Mouse (Mus musculus) 3134 (cell line): Measurements from ENCODE around the gene Pde3b.
"Not testable (repeated sequence)": the region's sequence is repeated elsewhere in the genome, so short reads cannot be mapped to it uniquely, and the experiment has no call there.

ENCODE experiments used
- DNase-seq: peaks from one replicate; pipeline ENCODE4 v3.0.0-alpha.2; 2011; ENCODE audit warnings: low spot score; ENCODE audit not compliant: insufficient read length; ENCODE audit errors: extremely low read depth

Pde3b gene

DNA sequence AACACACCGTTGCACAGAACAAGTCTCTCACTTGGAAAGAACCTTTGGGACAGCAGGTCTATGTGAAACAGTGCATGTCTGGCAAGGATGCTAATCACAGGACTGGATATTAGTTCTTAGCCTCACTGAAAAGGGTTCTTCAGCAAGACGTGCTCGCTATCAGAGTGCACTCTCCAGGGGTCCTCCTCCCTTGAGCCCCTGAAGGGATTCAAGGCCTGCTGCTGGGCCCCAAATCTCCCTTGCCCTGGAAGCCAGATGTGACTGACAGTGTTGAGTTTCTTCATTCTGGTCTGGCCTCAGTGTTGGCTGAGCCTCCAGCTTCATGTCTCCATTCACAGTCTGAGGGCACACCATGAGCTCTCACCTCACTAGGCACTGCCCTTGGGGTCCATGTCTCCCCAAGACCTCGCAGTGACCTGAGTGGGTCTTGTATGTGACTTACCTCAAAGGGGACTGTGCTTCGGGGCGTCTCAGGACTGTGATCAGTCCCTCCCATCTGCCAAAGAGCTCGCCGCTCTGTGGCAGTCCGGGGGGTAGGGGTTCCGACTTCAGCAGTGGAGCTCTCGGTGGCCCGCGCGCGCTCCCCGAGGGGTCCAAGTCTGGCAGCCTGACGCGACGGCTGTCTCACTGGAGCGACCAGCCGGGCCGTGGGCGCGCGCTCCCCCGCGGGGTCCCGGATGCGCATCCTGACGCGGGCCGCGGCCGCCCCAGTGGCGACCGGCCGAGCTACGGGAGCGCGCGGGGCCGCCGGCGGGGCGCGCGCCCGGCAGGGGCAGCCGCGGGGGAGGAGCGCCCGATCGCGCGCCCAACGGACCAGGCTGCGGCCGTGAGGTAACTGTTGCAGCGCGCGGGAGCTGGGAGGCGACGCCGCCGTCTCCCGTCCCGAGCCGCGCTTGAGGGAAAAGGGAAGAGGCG, at the start of gene Pde3b:
TSS of gene Pde3b (plus strand) at position 861 of the 915 bp plus-strand sequence.
- no peak for DNase-seq

DNA sequence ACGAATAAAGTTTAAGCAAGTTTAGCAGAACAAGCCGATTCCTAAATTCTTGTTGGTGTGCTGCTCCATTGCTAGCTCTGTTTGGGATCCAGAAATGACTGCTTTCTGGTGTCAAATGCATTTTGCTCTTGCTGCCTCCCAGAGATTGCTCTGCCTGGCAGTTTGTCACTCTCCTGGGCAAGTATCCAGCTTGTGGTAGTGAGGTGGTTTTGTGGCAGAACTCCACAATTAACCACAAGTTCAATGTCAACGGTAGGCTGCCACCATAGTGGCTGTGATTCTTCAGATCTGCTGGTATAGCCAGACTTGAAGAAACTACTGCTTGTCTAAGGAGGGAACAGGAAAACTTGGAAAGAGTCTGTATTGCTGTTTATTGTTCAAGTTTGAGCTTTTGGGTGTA, 13.0 kb upstream of the Pde3b start:
- DNase-seq = peak; percentile 10

DNA sequence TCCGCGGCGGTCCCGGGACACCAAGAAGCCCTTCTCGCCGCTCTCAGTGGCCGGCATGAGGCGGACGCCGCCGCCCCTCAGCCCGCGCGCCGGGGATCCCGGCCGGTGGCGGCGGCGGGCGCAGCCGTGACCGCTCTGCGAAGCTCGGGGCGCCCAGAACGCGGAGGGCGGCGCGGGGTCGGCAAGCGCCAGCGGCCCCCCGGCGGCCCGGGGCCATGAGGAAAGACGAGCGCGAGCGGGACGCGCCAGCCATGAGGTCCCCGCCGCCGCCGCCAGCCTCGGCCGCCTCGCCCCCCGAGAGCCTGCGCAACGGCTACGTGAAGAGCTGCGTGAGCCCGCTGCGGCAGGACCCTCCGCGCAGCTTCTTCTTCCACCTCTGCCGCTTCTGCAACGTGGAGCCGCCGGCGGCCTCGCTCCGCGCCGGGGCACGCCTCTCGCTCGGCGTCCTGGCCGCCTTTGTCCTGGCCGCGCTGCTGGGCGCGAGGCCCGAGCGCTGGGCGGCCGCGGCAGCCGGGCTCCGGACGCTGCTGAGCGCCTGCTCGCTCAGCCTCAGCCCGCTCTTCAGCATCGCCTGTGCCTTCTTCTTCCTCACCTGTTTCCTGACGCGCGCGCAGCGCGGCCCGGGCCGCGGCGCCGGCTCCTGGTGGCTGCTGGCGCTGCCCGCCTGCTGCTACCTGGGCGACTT, 397 bp downstream of the Pde3b start:
- no peak for DNase-seq

DNA sequence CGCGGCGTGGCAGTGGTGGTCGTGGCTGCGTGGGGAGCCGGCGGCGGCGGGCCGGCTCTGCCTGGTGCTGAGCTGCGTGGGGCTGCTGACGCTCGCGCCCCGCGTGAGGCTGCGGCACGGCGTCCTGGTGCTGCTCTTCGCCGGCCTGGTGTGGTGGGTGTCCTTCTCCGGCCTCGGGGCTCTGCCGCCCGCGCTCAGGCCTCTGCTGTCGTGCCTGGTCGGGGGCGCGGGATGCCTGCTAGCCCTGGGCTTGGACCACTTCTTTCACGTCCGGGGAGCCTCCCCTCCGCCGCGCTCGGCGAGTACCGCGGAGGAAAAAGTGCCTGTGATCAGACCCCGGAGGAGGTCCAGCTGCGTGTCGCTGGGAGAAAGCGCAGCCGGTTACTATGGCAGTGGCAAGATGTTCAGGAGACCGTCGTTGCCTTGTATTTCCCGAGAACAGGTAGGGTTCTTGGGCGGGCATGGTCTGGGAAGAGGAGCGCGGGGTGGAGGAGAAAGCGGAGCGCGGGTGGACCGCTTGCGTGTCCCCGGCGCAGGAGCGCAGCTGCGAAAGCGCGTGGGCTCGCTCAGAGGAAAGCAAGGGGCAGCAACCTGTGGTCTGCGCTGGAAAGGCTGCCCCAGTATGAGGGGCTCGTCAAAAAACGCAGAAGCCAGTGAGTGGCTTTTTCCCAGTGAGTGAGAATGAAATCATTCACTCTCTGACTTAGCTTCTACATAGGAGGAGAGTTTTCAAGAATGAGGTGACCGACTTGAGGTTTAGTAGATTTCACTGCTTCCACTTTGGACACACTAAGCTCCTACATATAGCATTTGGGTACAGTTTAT, 1.2 kb downstream of the Pde3b start:
- peak; percentile 4 for DNase-seq

DNA sequence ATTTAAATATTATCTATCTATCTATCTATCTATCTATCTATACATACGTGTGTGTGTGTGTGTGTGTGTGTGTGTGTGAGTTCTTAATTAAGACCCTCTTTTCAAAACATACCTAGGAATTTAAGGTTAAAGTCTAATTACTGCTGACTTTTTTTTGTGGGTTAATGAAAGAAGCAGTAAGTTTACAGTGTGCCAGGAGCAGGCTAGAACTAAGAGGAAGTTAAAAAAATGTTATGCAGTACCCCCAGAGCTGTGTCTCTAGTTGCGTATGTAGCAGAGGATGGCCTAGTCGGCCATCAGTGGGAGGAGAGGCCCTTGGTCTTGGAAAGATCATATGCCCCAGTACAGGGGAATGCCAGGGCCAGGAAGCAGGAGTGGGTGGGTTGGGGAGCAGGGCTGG, 4.2 kb downstream of the Pde3b start:
- not testable (repeated sequence) for DNase-seq

DNA sequence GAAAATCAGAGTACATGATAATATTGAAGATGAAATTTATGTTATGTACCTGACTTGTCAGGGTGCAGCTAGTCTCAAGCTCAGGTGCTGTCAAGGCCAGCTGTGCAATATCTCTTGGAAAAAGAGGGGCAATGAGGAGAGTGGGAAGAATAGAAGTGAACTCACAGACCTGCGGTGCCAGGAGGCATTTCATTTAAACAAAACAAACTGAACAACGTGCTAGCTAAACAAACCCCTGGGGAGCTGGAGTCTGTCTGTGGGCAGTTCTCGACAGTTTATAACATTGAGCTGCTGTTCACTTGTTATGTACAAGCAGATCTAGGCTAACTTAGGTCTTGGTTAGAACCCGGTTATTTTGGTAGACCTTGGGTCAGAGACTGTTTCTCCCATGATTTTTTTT, 5.8 kb downstream of the Pde3b start:
- DNase-seq = no peak

DNA sequence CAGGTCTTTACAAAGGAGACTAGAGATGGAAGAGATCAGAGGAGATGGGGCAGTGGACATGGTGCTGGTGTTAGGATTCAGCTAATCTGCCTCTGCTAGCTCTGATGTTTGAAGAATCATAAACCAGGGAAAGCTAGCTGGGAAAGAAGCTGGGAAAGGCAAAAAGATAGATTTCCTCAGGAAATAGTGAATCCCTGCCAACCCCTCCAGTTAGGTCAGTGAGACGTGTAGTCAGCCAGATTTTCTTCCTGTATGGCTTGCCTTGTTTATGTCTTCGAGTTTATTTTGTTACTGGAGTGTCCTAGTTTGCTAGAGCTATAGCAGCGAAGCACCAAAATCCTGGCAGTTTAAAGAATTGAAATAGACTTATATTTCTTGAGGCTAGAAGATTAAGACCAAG, 7.1 kb downstream of the Pde3b start:
- no peak for DNase-seq

DNA sequence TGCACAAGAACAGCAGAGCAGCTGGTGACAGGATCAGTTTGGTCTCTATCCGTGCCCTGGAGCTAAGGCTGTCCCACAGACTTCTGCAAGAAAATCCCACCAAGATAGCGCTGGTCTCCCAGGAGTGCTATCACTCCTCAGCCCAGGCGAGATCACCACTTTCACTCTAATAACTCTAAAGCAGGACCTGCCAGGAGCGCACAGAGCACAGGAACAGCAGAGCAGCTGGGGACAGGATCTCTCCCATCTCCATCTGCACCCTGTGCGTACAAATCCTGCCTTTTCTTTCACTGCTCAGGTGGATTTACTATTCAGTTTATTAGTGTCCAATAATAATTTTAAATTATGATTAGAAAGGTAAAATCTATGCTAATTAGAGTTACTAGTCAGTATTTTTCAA, 14.7 kb downstream of the Pde3b start:
- no peak for DNase-seq

DNA sequence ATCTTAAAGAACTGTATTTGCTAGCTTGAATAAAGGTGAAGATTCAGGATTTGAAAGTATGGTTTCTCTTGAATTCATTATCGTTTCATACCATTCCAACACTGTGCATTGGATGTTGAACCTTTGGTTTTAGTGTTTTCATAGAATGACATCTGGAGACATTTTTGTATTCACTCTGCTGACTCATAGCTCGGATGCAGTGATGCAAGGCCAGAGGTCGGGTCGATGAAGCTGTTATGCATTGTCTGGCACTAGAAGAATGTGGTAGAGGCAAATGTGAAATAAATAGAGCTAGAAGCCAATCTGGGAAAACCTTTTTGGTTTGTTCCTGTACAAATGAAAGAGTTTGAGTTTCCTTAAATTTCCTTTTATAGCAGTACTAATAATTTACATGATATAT, 16.9 kb downstream of the Pde3b start:
- DNase-seq = no peak

DNA sequence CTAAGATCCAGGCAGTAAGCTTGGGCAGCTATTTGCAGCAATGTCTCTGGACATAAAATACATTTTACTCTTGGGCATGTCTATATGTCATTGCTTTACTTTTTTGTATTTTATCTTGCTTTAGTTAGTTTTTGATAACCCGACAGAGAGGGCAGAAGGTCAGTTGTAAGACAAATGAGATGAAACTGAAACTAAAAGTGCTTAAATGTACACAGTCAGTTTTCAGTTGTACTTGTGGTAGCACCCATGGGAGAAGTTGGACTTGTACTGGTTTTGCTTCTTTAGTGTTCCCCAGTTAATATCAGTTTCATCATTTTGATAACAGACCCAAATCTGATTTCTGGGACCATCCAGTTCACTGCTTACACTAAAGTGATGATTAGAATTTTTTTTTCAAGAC, 24.6 kb downstream of the Pde3b start:
- DNase-seq = no peak

DNA sequence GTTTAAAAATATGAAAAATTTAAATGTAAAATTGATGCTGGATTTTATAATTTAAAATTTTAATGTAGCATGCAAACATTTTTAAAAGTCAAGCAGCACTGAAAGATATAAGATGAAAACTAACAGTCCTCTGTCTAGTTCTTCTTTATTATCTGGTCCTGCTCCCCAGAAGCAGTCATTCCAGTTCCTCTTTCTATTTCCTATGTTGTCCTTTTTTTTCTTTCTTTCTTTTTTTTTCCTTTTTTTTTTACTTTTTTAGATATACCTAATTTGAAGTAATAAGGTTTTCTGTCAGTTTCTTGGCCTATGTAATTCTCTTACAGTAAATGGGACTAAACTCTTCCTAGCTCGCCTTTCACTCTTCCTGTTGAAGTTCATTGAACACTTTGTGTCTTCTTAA, 25.4 kb downstream of the Pde3b start:
- no peak for DNase-seq

DNA sequence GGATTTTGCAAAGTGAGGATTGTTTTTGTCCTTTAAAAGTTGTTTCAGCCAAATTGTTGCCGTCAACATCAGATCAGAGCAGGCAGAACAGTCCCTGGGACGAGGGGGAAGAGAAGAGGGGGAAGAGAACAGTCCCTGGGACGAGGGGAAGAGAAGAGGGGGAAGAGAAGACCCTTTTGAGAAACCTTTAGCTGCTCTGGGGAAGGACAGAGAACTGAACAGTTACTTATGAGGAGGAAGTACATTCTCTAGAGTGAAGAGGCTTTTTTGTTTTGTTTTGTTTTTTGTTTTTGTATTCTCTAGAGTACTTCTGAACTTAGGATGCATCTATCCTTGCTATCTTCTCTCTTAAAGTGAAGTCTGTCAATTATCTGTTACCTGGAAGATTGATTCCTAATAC, 37.8 kb downstream of the Pde3b start:
- no peak for DNase-seq

DNA sequence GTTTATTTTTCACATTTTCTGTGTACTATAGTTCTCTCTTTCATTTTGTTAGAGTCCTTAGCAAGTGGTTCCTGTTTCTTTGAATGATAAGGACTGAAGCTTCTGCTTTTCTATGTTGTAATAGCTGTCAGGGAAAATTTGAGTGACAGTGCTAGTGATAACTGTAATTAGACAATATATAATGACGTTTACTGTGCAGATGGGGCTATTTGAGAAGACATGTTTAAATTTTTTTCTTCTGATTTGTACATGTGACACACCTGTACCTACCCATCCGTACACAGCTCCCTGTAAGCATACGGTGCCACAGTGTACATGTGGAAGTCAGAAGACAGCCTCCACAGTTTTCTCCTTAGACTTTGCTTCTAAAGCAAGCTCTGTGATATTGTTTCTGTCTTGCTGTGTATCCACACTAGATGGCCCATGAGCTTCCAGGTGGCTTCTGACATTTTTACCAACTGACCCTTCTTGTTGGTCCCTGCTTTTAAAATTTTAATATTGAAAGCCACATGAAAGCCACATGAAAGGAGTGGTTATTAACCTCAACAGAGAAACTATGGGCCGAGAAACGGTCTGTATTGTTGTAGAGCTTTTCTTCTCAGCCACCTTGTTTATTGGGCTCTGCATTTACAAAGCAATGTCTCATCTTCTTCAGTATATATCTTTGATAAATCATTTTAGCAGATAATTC, 38.4 kb downstream of the Pde3b start:
- DNase-seq = no peak

DNA sequence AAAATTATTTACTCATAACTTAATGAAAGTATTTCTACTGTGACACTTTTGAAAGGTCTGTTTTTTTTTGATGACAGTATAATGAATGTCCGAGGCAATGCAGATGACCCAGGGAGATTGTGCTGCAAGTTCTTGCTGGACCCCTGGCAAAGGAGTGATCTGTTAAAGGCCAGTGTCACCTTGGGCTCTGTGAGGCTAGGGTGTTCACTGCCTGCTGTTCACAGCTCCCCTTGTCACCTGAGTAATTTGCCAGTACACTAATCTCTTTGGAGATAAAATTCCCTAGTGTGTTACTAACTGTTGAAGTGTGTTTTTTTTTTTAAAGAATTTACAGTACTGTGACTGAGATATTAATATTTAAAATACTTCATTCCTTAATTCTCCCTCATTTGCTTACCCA, 39.8 kb downstream of the Pde3b start:
- no peak for DNase-seq

DNA sequence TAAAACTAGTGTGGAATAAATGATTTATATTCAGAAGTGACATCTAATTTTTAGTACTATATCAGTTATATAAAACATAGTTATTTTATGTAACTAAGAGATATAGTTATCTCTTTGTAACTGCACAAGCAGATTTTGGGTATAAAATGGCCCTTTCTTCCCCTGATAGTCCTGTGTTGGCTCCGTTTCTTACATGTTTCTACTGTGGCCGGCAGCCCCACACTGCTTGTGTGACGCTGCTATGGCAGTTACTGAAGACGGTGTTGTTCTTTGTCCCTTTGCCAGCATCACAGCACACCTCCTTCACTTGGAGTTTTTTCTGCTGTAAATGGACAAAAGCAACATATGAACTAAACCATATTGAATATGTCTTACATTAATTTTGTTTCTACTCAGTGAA, 41.8 kb downstream of the Pde3b start:
- DNase-seq = no peak

DNA sequence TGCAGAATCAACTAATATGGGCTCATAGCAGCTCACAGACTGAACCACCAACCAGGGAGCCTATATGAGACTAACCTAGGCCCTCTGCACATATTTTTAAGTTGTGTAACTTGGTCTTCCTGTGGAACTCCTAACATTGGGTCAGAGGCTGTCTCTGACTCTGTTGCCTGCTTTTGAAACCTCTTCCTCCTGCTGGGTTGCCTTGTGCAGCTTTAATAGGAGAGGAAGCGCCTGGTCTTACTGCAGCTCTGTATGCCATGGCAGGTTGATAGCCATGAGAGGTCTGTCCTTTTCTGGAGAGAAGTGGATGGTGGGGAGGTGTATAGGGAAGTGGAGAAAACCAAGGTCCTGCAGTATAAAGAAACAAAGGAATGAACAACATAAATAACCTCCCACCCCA, 44.8 kb downstream of the Pde3b start:
- no peak for DNase-seq

DNA sequence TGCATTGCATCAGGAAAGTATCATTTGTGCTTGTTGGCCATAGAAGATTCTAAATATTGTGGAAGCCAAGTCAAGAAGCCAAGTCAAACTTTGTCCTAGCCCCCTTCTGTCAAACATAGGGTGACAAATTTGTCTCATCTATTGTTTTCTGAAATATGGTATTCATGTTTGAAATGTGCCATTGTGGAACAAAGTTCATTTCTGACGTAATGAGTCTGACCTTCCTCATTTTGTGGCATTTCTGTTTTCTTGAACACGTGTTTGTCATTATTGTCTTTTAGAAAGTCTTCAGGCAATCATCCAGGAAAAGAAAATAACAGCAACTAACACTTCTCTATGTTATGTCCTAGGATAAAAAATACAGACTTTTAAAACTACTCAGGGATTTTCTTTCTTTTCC, 46.6 kb downstream of the Pde3b start:
- no peak for DNase-seq

DNA sequence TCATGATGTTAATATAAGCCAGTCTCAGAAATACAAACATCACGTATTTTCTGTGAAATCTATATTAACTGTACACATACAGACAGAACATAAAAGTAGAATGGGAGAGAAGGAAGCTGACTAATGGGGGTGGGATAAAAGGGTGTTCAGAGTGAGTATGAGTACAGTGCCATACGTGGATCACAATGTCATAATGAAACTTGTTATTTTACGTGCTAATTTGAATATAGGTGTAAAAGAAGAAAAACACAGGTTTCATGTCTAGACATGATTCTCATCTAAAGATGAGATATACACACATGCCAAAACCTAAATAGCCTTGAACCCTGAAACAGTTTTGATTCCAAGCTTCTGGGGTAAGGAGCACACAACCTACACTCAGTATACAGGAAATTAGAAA, 51.3 kb downstream of the Pde3b start:
- no peak for DNase-seq

DNA sequence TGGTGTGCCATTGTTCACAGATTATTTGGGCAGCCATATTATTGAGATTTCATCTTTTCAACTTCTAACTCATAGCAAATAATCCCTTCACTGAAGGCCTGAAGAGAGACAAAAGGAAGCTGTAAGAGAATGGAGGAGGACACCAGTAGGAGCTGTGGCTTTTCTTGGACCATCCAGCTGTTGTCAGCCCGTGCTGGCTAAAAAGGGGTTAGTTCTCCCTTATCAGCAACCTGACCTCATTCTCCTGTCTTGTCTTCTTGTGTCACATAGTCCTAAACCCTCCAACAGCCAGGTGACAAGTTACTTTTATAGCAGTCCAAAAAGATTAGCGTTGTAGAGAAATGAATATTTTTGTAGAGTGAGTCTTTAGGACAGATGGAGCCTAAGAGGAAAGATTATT, 57.4 kb downstream of the Pde3b start:
- no peak for DNase-seq

DNA sequence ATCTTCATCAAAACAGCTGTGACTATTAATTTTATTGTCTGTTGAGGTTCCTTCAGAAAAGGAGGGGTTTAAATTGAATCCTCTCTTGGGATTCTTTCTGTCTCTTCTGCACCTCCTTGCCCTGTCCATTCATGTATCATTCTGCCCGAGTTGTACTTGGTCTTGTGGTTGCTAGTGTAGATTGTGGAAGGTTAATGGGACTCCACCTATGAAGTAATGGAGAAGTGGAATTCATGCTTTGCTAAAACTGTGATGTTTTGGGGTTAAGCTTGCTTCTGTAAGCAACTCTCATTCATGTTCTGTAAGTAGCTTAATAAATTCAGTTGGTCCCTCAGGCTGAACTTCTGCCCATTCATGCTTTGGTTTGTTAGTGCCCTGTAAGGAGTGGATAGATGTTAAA, 59.8 kb downstream of the Pde3b start:
- no peak for DNase-seq

DNA sequence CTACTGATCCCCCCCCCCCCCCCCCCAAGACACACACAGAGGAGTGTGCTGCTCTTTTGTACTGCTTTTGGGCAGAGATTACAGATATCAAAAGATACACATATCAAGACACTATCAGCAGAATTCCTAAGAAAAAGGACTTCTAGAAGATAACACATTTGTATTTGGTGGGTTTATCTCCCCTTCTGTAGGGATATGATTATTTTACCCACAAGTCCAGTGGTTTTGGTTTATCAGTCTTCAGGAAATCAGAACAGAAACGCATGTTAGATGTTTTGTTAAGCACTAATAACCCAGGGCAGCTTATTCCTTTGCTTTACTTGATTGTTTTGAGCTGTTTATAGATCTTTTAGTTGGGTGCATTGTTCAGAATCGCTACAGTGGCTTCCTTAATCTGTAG, 62.8 kb downstream of the Pde3b start:
- DNase-seq = no peak
